Mouse (Mus musculus): ENCODE results near the gene Fam204a.

Gene Fam204a

GRCm38 (mm10) chr19:60225899-60226844 is at the start of gene Fam204a:
TSS of gene Fam204a (minus strand) at chr19:60226701.
- DNase-seq (ENCODE audit: low spot score in 2 of 2), result peak; percentile 94 to 96

GRCm38 (mm10) chr19:60265789-60266188 is 39.3 kb upstream of the Fam204a start:
- DNase-seq (ENCODE audit: low spot score in 2 of 2), result no peak

GRCm38 (mm10) chr19:60260689-60261088 is 34.2 kb upstream of the Fam204a start:
- DNase-seq (ENCODE audit: low spot score in 2 of 2), result no peak

- DNase-seq (ENCODE audit: low spot score in 2 of 2), result peak in 1 of 2 experiments; percentile 12
Observed at GRCm38 (mm10) chr19:60252021-60252420, 25.5 kb upstream of the Fam204a start.

GRCm38 (mm10) chr19:60251197-60251596 is 24.7 kb upstream of the Fam204a start:
- no peak for DNase-seq (ENCODE audit: low spot score in 2 of 2)

GRCm38 (mm10) chr19:60245250-60245649 is 18.7 kb upstream of the Fam204a start:
- DNase-seq (ENCODE audit: low spot score in 2 of 2), result no peak

GRCm38 (mm10) chr19:60242620-60243019 is 16.1 kb upstream of the Fam204a start:
- DNase-seq (ENCODE audit: low spot score in 2 of 2), result no peak

- DNase-seq (ENCODE audit: low spot score in 2 of 2), result no peak
Observed at GRCm38 (mm10) chr19:60241916-60242602, 15.6 kb upstream of the Fam204a start.

- no peak for DNase-seq (ENCODE audit: low spot score in 2 of 2)
Observed at GRCm38 (mm10) chr19:60231542-60231941, 5.0 kb upstream of the Fam204a start.

- DNase-seq (ENCODE audit: low spot score in 2 of 2), result no peak
Observed at GRCm38 (mm10) chr19:60226845-60227235, 339 bp upstream of the Fam204a start.

GRCm38 (mm10) chr19:60219395-60219794 is 7.1 kb downstream of the Fam204a start:
- no peak for DNase-seq (ENCODE audit: low spot score in 2 of 2)

- no peak for DNase-seq (ENCODE audit: low spot score in 2 of 2)
Observed at GRCm38 (mm10) chr19:60217985-60218384, 8.5 kb downstream of the Fam204a start.

- DNase-seq (ENCODE audit: low spot score in 2 of 2), result no peak
Observed at GRCm38 (mm10) chr19:60208173-60208572, 18.3 kb downstream of the Fam204a start.

- no peak for DNase-seq (ENCODE audit: low spot score in 2 of 2)
Observed at GRCm38 (mm10) chr19:60204176-60204575, 22.3 kb downstream of the Fam204a start.

- no peak for DNase-seq (ENCODE audit: low spot score in 2 of 2)
Observed at GRCm38 (mm10) chr19:60200294-60200693, 26.2 kb downstream of the Fam204a start.

- DNase-seq (ENCODE audit: low spot score in 2 of 2), result no peak
Observed at GRCm38 (mm10) chr19:60199152-60199551, 27.3 kb downstream of the Fam204a start.

- DNase-seq (ENCODE audit: low spot score in 2 of 2), result no peak
Observed at GRCm38 (mm10) chr19:60192790-60193189, 33.7 kb downstream of the Fam204a start.

GRCm38 (mm10) chr19:60189206-60189605 is 37.3 kb downstream of the Fam204a start:
- no peak for DNase-seq (ENCODE audit: low spot score in 2 of 2)

GRCm38 (mm10) chr19:60182901-60183300 is 43.6 kb downstream of the Fam204a start:
- peak; percentile 44 to 65 for DNase-seq (ENCODE audit: low spot score in 2 of 2)

- DNase-seq (ENCODE audit: low spot score in 2 of 2), result peak in 1 of 2 experiments; percentile 14
Observed at GRCm38 (mm10) chr19:60182171-60182570, 44.3 kb downstream of the Fam204a start.

GRCm38 (mm10) chr19:60178771-60179563 is 47.5 kb downstream of the Fam204a start:
- no peak for DNase-seq (ENCODE audit: low spot score in 2 of 2)

GRCm38 (mm10) chr19:60165417-60165816 is 61.1 kb downstream of the Fam204a start:
- no peak for DNase-seq (ENCODE audit: low spot score in 2 of 2)

Measured in natural killer cell, adult 2 months (primary cell).